Mouse (Mus musculus): ENCODE measurements around the gene Dab2ip. TPM values are rescaled to one million over a fixed set of nuclear protein-coding genes. Genes with fewer than 3 reads are reported as not detected.

Dab2ip gene
- polyA plus RNA-seq, 1 experiment from 2014 or later, result 19.0 TPM

DNA sequence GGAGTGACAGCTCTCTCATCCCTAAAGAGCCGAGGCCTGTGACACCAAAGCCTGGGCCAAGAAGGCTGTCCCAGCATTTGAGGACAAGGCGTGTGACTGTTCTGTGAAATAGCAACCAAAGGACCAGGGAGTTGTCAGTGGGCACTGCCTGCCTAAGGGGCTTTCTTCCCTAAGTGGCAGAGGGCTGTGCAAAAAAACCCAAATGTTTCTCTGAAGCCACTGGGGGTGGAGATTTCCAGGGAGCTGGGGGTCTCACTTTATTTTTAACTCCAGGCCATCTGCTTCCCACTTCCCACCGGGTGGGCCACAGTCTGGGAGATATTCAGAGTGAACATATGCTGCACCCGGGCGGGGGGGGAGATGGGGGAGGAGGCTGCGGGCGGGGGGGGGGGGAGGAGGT, 188.6 kb downstream of the Dab2ip start:
- no peak for DNase-seq (ENCODE audit: low spot score)

DNA sequence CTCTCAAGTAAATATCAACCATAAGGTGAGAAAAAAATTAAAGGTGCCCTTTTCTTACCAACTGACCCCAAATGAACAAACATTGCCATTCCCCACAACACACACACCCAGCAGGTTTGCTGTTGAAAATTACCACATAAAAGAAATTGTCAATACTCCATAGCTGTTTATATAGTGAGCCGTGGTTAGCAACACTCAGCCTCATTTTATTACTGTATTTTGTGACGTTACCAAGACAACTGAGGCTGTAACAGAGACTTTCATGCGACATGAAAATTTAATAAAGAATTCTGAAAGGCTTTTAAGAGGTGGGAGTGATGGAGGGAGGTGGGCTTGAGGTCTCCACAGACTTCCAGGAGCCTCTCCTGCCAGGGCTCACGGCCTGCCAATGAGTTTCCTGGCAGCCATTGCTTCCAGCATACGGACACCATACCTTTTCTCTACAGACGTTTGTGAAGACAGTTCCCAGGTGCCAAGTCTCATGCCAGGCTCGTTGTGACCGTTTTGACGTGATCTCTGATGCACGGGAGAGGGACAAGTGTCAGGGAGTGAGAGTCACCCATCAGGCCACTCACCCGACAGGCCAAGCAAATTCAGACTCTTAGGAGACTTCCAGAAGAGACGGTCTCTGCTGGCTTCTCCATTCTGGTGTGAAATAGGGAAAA, 189.4 kb downstream of the Dab2ip start:
- no peak for DNase-seq (ENCODE audit: low spot score)

DNA sequence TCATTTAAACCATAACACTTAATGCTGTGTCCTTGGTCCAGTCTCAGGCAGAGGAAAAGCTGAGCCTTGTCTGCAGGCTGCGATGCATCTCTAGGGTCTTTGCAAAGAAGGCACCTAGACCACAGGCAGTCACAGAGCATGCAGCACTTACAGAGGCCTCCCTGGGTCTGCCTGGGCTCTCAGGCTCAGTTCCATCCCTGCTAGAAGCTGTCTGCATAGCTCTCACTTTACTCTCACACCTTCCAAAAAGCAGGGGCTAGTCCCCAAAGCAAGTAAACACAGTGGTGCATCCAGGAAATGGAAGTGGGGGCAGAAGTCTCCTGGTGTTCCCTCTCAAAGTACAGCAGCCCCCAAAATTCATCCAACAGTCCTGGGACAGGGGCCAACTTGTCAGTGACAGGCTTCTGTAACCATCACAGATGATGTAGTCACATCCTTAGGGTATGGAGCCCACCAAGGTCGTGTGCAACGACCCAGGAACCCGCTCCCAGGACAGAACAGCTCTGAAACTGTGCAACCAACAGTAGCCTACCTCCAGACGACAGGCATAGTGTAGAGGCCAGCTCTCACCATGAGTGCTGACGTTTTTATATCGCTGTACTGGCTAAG, 192.6 kb downstream of the Dab2ip start:
- no peak for DNase-seq (ENCODE audit: low spot score)

DNA sequence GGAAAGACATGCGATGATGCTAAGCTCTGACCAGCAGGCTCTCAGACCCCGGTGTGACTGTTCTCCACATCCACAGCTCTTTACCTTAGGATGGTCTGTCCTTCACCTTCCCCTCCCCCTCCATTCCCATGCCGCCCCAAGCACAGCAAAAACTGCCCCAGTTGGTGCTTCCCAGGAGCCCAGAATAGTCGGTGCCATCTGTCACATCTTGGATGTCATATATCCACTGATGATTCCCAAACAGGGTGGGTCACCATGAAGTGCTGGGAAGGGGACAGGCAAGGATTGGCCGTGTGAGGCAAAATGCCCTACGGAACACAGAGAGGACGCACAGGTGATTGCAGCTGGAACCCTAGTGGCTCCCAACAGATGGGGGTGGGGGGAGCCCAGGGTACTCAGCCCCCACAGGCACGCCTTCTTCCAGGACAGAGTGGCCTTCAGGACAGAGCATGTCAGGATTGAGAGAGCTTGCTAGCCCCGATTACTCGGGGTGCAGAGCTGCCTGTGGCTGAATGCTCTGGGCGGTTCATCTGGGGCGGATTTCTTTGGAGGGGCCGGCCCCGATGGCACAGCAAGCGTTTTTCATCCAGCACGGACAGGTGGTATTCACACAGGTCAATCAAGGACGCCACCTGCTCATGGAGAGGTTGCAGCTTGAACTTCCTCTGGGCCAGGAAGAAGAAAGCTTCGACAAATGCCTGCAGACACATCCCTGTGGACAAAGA, 193.9 kb downstream of the Dab2ip start:
- no peak for DNase-seq (ENCODE audit: low spot score)

DNA sequence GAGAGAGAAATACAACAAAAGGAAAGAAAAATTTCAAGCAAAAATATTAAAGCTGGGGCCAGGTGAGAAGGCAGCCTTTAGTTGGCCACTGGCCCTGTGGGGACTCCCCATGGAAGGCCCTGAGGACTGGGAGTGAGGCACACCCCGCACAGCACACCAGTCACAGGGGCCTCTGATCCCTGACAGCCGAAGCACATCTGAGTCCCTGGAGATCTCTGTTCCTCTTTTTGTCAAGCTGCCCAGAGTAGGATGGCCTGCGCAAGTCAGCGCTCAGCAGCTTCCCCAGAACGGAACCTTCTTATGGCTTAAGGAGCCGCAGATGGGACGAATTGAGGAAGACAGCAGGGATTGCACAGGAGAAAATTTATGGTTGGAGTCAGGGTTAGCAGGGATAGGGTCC, 198.4 kb downstream of the Dab2ip start:
- no peak for DNase-seq (ENCODE audit: low spot score)

DNA sequence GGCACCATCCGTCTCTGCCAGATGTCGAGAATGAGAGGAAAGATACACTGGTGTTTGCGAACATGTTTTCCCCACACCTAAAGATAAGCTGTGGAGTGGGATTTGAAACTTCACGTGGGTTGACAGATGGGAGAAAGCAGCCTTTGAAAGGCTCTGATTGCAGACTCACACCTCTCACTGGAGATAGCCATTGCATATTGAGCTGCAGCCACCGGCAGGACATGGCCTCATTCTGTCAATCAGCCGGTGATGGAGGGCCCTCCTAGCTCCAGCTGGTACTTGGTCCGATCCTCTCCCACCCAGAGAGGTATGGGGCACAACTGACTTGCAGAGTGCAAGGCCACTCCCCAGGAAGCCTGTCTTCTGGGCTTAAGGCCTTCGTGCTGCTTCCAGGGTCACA, 202.3 kb downstream of the Dab2ip start:
- DNase-seq (ENCODE audit: low spot score), result no peak

DNA sequence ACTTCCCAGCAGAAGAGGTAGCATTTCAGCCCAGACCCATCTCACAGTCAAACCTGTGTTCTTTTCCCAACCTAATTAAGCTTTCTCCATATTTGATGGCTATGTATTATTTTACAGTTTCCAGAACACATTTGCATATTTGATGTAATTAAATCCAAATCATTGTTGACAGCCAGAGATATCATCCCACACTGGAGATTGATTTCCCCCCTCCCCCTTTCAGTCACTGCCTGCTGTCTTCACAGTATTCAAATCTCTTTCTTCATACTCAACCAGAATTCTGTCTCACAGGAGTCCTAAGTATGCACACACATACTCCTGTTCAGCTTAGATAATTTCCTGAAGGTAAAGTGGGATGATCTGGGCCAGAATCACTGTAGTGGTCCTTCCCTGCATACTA, 202.8 kb downstream of the Dab2ip start:
- no peak for DNase-seq (ENCODE audit: low spot score)

DNA sequence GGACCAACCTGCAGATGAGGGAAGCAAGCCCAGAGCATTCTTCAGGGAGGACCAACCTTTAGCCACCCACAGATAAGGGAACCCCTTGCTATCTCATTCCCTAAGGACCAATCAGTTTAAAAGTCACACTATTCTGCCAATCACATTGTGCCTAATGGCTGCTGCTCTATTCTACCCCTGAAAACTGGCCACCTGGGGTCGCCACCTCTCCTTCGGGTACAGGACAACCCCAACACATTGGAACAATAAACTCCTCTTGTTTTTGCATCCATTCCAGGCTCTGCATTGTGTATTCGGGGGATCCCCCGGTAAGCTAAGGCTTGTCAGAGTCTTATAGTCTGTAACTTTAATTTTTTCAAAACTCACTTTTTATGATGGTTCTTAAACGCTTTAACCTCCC, 203.4 kb downstream of the Dab2ip start:
- no peak for DNase-seq (ENCODE audit: low spot score)

DNA sequence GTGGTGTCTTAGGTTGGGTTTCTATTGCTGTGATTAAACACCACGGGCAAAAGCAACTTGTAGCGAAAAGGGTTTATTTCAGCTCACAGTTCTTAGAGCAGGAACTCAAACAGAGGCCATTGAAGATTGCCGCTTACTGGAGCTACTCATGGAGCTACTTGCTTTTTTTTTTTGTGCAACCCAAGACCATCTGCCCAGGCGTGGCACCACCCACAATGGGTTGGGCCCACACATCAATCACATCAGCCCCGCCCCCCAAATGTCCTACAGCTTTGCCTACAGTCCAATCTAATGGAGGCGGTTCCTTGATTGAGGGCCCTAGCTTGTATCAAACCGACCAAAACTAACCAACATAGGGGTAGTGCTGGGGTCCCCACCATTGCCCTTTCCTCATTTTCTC, 205.8 kb downstream of the Dab2ip start:
- DNase-seq (ENCODE audit: low spot score), result no peak

DNA sequence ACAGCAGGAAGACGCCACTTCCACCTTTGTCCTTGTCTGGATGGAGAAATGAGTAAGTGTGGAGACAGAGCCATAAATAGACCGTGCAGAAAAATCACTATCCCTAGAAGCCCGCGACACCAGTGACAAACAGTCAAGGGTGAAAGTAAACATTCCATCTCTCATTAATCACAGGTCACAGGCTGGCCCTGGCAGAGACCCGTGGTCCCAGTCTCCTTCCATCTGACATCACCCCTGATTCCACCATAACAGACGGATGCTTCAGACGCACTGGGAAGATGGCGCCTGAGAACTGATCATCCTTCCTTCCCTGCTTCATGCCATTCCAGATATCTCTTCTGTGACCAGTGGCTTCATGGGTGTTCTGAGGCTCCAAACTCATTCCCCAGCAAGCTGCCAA, 206.3 kb downstream of the Dab2ip start:
- no peak for DNase-seq (ENCODE audit: low spot score)

DNA sequence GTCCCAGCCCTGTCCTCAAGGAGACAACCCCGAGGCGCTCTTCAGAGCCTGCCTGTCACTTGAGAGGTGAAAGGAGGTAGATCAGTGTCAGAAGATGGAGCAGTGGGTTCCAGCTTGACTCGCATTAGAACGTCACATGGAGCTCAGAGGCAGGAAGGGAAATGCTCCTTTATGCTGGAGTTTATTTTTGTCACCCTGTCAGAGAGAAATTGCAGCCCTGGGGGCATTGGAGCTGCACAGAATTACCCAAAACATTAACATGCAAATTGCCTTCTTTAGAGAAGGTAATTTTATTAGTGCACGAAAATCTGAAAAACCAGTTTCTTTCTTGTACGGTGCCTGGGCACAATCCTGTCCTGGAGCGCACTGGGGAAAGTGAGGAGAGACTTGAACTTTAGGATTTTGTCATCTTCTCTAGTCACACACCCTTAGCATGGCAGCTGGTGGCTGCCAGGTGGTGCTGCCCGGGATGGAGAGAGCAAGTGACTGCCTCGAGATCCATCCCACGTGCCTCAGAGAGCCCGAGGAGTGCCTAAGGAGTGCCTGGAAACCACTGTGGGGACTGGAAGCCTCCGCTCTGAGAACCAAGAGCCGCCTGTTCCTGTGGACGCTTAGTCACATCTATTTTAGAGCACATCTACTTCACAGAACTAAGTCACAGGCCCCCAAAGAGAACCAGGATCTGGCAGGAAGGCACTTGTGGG, 209.9 kb downstream of the Dab2ip start:
- no peak for DNase-seq (ENCODE audit: low spot score)

DNA sequence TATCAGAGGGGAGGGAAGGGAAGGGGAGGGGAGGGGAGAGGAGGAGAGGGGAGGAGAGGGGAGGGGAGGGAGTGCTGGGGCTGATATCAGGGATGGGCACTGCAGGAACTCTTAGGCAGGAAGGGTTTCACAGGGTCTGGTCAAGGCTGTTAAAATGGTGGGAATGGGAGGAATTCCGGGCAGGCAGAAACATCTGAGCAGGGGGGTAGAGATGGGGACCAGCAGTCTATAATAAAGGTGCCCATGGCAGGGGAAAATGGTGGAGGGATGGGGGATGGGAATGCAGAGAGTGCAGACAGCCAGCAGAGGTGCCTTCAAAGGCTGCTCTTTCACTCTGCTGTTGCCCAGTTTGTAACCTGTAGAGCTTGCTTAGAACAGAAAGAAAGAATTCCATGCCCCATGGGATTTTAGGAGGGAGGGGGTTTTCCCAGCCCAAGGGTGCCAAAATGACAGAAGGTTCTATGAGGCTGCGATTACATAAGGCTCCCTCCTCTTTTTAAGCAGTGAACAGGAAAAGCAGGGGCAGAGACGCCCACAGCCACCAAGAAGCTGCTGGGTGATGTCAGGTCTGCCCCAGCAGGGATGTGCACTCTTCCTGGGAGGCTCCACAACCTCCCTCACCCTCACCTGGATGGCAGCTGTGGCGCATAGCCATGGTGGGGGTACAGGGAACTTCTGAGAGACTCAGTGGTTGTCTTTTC, 210.6 kb downstream of the Dab2ip start:
- DNase-seq (ENCODE audit: low spot score), result no peak

DNA sequence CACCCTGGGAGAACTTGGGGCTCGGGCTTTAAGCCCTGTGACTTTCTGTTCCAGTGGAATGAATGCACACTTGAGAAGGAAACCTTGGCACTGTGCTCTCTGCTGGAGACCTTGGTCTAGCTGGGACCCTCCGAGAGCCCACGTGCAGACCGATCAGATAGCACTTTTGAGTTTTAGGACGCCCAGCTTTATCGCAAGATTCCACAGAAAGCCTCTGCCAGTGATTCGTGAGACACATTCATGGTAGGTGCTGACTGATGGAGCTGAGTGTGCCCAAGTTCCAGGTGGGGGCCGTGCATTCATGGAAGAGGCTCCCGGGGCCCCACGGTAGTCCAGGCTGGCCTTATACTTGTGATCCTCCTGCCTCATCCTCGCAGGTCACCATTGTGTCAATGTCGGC, 211.3 kb downstream of the Dab2ip start:
- no peak for DNase-seq (ENCODE audit: low spot score)

DNA sequence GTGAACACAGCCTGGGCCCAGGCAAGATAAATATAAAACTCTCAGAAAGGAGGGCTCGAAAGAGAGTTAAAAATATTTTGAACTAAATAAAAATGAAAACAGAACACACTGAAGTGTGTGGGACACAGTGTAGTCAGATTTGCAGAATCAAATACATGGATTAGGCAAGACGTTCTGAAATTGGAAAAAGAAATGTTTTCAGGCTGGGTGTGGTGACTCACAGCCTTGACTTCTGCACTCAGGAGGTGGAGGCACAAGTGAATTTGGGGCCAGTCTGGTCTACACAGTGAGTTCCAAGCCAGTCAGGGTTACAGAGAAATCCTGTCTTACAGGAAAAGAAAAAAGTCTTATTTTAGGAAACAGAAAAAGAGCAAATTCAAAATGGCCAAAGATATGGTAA, 212.5 kb downstream of the Dab2ip start:
- no peak for DNase-seq (ENCODE audit: low spot score)

DNA sequence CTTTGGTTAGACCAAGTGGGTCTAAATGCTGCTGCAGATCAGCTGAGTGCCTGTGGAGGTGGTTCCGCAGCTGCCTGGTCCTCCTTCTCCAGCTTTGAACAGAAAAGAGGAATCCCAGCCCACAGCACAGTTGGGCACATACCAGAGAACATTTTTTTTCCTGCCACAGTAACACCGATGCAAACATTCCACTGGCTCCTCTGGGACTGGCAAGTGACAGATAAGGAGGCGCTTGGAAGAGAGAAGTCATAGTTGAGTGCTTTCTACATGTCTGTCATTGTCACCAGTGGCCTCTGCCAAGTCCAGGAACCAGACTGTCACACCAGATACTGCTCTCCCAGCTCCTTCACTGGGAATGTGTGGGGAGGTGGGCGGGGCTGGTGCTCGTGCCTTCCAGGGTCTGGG, 217.6 kb downstream of the Dab2ip start:
- no peak for DNase-seq (ENCODE audit: low spot score)

DNA sequence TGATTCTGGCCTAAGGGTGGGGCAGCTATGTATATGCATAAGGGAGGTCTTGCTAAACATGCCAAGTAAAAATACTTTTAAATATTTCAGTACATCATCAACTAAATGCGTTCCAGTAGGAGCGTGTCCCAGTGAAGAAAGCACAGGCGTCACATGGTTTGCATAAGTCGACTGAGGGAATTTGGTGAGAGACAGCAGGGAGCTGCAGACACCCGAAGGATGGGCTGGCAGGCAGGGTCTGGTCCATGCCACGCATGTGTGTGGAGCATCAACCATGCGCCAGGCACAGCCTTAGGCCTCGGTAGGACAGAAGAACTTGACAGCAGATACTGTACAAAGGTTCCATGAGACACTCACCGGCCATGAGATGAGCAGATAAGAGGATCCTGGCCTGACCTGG, 218.9 kb downstream of the Dab2ip start:
- DNase-seq (ENCODE audit: low spot score), result no peak

DNA sequence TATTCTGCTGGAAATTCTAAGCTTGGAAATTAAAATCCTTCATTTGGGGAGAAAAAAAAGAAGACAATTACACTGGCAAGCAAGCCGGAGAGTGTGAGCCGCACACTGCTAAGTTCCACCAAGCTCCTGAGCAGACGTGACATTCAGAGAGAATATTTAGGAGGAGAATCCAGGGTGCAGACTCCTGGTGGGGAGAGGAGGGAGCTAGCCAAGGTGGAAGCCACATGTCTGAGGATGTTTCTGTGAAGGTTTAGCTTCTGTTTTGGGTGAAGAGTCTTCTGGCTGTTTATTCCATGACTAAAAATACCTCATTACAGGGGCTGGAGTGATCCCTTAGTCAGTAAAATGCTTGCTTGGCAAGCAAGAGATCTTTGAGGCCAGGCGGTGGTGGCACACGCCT, 221.2 kb downstream of the Dab2ip start:
- no peak for DNase-seq (ENCODE audit: low spot score)
